Mouse (Mus musculus) left cerebral cortex, adult 9 months (tissue): ENCODE data around the gene Fzd7.
"Not testable (repeated sequence)": the region's sequence is repeated elsewhere in the genome, so short reads cannot be mapped to it uniquely, and the experiment has no call there.

ENCODE experiments used
- DNase-seq, 2 experiments: peaks; one replicate each; pipeline ENCODE4 v3.0.0; 2022; ENCODE audit warnings: low spot score in 2 of 2

Fzd7 gene

GRCm38 (mm10) chr1:59482331-59482695 is at the start of gene Fzd7:
TSS of gene Fzd7 (plus strand) at chr1:59482424.
- no peak for DNase-seq

GRCm38 (mm10) chr1:59433296-59433695 is 48.9 kb upstream of the Fzd7 start:
- no peak for DNase-seq

GRCm38 (mm10) chr1:59434071-59434470 is 48.2 kb upstream of the Fzd7 start:
- DNase-seq: no peak

- DNase-seq: no peak
These were observed 47.0 kb upstream of the Fzd7 start for GRCm38 (mm10) chr1:59435270-59435669.

GRCm38 (mm10) chr1:59436321-59436720 is 45.9 kb upstream of the Fzd7 start:
- no peak for DNase-seq

- DNase-seq: no peak
These were observed 44.3 kb upstream of the Fzd7 start for GRCm38 (mm10) chr1:59437927-59438326.

GRCm38 (mm10) chr1:59438330-59438729 is 43.9 kb upstream of the Fzd7 start:
- no peak for DNase-seq

- no peak for DNase-seq
These were observed 43.0 kb upstream of the Fzd7 start for GRCm38 (mm10) chr1:59439252-59439651.

GRCm38 (mm10) chr1:59439941-59440340 is 42.3 kb upstream of the Fzd7 start:
- DNase-seq: no peak

- not testable (repeated sequence) for DNase-seq
These were observed 39.5 kb upstream of the Fzd7 start for GRCm38 (mm10) chr1:59442721-59443120.

- no peak for DNase-seq
These were observed 38.0 kb upstream of the Fzd7 start for GRCm38 (mm10) chr1:59444127-59444660.

- no peak for DNase-seq
These were observed 37.0 kb upstream of the Fzd7 start for GRCm38 (mm10) chr1:59445242-59445641.

GRCm38 (mm10) chr1:59448497-59449270 is 33.5 kb upstream of the Fzd7 start:
- no peak for DNase-seq

GRCm38 (mm10) chr1:59449423-59449822 is 32.8 kb upstream of the Fzd7 start:
- DNase-seq: no peak

- DNase-seq: no peak
These were observed 31.3 kb upstream of the Fzd7 start for GRCm38 (mm10) chr1:59450896-59451295.

- DNase-seq: no peak
These were observed 30.6 kb upstream of the Fzd7 start for GRCm38 (mm10) chr1:59451584-59451983.

GRCm38 (mm10) chr1:59456825-59457224 is 25.4 kb upstream of the Fzd7 start:
- DNase-seq: no peak

- no peak for DNase-seq
These were observed 24.4 kb upstream of the Fzd7 start for GRCm38 (mm10) chr1:59457873-59458272.

- no peak for DNase-seq
These were observed 23.3 kb upstream of the Fzd7 start for GRCm38 (mm10) chr1:59458886-59459285.

- no peak for DNase-seq
These were observed 17.3 kb upstream of the Fzd7 start for GRCm38 (mm10) chr1:59464696-59465639.

- DNase-seq: no peak
These were observed 16.6 kb upstream of the Fzd7 start for GRCm38 (mm10) chr1:59465640-59466008.

- no peak for DNase-seq
These were observed 13.1 kb upstream of the Fzd7 start for GRCm38 (mm10) chr1:59469170-59469569.

- DNase-seq: no peak
These were observed 11.5 kb upstream of the Fzd7 start for GRCm38 (mm10) chr1:59470766-59471165.
